Mouse (Mus musculus) cerebellum, adult 2 months (tissue): ENCODE measurements around the gene Slc9a3r2.

ENCODE experiments used
- CTCF ChIP-seq: fragments of 200-500 bp; IDR thresholded peaks from 2 replicates; pipeline ENCODE4 v1.5.1; 2011; ENCODE audit warnings: low read depth, mild to moderate bottlenecking, control low read depth, low read length, moderate library complexity, borderline replicate concordance; ENCODE audit not compliant: insufficient read depth
- POLR2A ChIP-seq: fragments of 200-500 bp; IDR thresholded peaks from 2 replicates; pipeline ENCODE4 v1.6.1; 2011; ENCODE audit warnings: low read length, control low read depth, borderline replicate concordance; ENCODE audit not compliant: insufficient read depth

DNA sequence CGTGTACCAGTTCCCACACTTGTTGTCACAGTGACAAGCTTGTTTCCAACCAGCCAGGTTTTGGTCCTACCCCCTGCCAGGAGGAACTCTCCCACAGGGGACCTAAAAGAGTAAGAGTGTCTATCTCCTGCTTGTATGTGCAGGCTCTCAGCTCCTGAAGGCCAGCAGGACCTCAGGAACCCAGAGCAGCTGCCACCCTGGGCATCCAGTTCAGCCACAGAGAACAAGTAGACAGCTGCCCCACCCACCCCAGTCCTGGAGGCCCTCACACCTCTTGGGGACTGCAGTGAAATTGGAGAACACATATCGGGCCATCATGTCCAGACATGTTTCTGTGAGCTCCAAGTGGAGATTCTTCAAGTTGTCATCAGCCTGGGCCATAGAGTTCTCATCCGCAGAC, 45.6 kb downstream of the Slc9a3r2 start:
- TF ChIP-seq CTCF (no peak), POLR2A (no peak)
